Mouse (Mus musculus) layer of hippocampus, adult 8-10 months (tissue): Measurements from ENCODE around the gene Ankrd28. TPM values are rescaled to one million over a fixed set of nuclear protein-coding genes. Genes with fewer than 3 reads are reported as not detected.
A peak's percentile ranks its signal among the peaks of the same experiment; 100 is the strongest.

Experiments
- DNase-seq, 2 experiments: peaks; one replicate each; pipeline ENCODE4 v3.0.0; 2022; ENCODE audit warnings: low spot score in 2 of 2
- total RNA-seq, 4 experiments: library from RNA; stranded (reverse); gene quantifications; 2 replicates each; pipeline ENCODE4 v1.2.4; 2022

Ankrd28 gene
- total RNA-seq, 4 experiments from 2014 or later = 54.0 to 65.1 (median 59.0) TPM

DNA sequence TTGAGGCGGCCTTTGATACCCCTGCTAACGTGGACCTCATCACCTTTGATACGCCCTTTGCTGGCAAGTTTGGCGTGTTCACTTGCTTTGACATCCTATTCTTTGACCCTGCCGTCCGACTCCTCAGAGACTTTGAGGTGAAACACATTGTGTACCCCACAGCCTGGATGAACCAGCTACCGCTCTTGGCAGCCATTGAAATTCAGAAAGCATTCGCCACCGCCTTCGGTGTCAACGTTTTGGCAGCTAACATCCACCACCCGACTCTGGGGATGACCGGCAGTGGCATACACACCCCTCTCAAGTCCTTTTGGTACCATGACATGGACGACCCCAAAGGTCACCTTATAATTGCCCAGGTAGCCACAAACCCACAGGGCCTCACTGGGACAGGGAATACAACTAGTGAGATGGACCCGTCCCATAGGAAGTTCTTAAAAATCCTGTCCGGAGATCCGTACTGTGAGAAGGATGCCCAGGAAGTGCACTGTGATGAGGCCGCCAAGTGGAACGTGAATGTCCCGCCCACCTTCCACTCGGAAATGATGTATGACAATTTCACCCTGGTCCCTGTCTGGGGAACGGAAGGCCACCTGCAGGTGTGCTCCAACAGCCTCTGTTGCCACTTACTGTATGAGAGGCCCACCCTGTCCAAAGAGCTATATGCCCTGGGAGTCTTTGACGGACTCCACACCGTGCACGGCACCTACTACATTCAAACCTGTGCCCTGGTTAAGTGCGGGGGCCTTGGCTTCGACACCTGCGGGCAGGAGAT lies 163.3 kb downstream of the Ankrd28 start:
- no peak for DNase-seq

DNA sequence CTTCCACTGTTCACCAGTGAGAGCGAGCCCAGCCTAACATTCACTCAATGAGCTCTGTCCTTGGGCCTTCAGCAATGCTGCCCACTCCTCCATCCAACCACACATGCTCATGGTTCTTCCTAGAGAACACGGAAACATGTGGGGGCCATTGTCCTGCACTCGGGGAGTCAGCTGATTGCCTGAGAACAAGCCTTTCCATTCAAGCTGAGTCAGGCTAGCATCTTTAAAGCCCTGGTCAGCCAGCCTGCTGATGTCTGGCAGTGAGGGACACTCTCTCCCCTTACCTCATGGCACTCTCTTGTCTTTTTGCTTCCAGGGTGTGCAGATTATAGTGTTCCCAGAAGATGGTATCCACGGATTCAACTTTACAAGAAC lies 164.9 kb downstream of the Ankrd28 start:
- peak in 1 of 2 experiments; percentile 24 for DNase-seq

GRCm38 (mm10) chr14:31664903-31665565 lies 165.4 kb downstream of the Ankrd28 start:
- no peak for DNase-seq

DNA sequence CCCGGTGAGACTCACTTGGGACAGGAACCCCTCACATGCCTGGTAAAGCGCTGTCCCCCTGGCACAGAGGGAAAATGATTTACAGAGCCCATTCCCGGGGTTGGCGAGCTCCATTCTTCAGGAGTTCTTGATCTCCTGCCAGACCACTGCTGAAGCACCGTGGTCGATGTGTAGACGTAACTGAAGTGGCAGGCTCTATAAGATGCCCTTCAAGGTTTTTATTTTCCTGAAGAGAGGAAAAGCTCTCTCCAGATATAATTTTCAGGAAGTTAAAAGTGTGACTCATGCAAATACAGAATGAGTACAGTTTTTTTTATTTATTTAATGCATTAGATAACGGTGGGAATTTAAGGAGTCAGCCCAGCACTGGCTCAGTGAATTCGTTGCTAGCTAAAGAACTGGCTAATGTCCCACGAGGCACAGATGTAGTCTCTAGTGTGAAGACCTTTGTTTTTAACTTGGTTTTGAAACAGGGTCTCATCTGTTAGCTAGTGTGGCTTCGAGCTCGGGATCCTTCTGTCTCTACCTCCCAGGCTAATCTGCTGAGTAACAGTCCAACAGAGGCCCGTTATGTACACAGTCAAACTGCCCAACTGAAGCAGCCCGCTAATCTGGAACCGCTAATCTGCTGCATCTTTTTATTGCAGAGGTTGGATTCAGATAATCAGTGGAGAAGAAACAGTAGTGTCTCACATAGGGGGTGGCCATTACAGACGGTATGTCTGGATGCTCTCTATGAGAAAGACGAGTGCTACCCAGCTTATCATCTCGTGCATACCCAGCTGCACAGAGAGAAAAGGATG lies 166.2 kb downstream of the Ankrd28 start:
- peak in 1 of 2 experiments; percentile 31 for DNase-seq

- DNase-seq = no peak
Observed at GRCm38 (mm10) chr14:31663376-31664099, 166.9 kb downstream of the Ankrd28 start.

GRCm38 (mm10) chr14:31662555-31663211 lies 167.8 kb downstream of the Ankrd28 start:
- peak; percentile 38 to 44 for DNase-seq

DNA sequence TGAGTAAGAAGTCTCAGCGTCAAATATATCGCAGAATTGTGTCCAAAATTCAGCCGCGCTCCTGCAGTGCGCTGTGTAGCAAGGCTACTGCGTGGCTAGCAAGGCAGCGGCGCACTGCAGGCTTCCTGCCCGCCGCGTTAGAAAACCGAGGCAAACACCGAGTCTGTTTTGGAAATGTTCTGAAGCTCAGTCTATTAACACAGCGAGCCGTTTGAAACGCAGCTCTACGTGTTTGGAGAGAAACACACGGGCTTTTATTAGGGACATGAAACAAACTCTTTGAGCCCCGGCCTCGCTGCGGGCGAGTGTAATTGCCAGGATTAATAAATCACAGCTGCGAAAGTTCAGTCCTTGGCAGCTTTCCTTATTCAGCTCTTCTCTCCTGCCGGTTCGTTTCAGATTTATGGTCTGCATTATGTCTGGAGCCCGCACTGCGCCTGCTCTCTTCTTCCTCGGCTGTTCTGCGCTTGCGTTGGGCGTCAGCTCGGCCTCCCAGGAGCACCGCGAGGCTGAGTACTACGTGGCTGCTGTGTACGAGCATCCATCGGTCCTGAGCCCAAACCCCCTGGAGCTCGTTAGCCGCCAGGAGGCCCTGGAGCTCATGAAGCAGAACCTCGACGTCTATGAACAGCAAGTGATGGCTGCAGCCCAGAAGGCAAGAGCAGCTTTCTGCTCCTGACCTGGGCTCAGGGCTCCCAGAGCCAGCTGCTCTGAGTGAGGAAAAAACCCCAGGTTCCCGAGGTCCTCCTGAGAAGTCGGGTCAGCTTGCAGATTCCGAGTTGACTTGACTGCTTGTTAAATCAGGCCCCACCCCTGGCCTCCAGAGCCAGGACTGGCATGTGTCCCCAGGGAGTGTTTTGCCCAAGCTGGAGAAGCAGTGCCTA lies 168.5 kb downstream of the Ankrd28 start:
- DNase-seq = peak; percentile 91 to 92

DNA sequence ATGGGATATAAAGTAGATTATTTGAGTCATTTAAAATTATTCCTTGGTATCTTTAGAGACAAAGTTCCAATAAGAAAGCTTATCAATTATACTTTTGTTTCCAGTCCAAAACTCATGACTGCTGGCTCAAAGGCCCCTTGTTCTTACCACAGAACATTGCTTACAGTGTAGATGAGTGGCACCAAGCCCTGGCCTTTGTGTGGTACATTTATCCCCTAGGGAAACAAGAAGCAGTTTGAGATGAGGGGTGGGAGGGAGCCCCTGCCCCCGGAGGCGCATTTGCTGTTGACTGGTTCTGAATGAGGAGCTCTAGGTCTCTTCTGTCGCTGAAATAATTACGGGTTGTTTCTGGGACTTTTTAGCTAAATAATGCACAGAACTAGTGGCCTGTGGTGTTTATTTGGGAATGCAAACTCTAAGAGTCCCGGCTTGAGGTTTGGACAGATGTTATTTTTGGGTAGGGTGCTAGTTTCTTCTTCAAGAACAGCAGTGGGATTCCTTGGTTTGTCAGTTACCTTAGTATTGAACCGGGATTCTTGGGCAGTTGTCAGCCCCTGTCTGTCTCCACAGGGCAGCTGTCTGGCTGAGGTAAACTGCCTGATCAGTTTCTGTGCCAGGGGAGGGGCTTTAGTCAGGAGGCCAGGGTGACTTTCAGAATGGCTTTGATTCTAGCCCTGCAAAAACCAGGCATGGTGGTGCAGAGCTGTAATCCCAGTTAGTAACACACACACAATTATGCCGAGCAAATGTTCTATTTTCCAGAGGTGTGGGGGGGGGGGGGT lies 169.9 kb downstream of the Ankrd28 start:
- DNase-seq = peak; percentile 50 to 52

DNA sequence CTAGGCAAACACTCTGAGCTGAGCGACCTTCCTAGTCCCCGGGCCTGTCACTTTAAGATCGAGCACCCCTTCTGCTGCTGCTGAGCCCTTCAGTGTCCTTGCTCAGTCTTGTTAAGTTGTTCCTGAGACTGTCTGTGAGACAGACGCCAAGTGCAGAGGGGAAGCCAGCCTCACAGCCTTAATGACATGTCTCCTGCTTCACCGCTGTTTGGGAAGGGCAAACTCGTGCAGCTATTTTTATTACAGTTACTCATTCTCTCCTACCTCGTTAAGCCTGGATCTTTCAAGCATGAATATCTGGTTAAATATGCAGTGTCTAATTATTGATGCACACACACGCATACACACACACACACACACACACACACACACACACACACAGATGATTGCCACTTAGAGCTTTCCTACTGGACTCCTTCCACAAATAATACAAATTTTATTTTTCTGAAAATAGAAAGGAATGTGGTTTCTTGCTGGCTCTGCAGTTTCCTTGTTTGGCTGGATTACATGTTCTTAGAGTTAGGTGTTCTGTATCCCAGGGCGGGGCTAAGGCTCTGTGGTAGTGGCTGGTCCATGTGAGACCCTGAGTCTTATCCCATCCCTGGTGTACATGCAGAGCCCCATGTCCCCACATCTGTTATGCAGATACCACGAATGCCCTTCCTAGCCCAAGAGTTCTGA lies 170.8 kb downstream of the Ankrd28 start:
- peak; percentile 34 to 37 for DNase-seq

DNA sequence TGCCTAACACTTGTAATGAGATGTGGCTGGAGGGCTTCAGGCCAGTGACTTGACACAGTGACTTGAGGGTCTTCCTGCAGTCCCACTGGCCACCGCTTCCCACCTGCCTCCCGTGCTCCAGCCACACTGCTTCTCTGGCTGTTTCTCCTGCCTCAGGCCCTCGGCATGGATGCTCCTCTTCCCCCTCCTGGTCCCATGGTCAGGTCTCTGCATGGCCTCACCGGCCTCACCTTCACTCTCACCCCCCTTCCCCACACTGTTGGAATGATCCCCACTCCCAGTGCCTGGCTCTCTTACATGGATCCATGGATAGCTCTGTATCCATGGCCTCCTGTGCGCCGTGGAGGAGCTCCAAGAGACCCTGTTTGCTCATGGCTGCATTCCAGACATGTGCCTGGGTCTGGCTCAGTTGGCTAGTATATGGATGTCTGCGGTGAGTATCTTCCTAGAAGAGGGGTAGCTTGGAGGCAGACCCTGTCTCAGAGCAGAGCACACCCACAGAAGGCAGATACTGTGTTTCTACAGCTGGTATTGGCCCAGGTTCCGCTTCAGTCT lies 172.2 kb downstream of the Ankrd28 start:
- no peak for DNase-seq

DNA sequence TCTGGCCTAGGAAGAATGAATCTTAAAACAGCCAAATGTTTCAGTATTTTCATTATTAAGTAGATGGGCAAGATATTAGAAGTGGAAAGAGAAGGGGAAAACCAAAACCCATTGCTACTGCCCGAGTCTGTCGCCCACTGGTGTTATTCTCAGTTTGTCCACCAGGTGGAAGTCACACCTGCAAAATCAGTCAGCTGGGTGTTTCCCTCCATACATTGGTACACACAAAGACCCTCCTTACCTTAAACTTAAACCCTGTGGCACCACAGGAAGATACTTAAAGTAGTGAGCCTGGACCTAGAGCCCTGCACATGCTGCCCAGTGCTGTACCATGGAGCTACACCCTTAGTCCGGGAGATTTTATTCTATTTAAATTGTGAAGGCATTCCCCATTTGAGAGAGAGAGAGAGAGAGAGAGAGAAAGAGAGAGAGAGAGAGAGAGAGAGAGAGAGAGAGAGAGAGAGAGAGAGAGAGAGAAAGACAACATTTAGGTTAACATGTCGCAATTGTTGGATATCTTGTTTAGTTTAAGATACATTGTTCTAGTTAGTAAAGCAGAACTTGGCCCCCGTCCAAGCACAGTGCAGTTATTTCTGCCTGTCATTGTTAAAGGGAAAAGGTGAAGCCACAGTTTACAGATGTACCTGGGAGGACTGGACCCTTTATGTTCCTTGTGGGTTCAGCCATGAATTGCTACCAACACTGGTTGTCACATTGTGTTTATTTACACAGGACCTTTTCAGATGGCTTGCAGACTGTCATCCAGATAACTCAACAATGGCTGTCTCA lies 173.4 kb downstream of the Ankrd28 start:
- peak; percentile 49 to 84 for DNase-seq

- no peak for DNase-seq
Observed at GRCm38 (mm10) chr14:31656386-31656785, 174.1 kb downstream of the Ankrd28 start.

GRCm38 (mm10) chr14:31655406-31655805 lies 175.0 kb downstream of the Ankrd28 start:
- DNase-seq = no peak

DNA sequence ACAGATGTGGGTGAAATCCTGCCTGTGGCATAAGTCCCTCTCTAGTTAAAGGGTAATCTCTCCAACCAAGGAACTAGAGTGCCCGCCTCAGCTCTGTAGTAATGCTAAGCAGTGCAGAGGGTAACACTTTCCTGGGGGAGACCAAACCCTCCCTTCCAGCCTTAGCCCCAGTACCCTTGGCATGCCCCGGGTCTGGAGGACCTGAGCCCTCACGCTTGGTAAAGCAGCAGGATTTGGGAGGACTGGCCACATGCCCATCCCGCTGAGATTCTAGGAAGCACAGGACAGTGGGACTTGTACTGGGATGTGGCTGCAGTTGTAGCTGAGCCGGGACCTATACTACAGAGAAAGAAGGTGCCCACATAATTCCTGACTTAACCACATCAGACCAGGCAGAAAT lies 175.6 kb downstream of the Ankrd28 start:
- DNase-seq = no peak

GRCm38 (mm10) chr14:31653101-31653875 lies 177.2 kb downstream of the Ankrd28 start:
- no peak for DNase-seq

DNA sequence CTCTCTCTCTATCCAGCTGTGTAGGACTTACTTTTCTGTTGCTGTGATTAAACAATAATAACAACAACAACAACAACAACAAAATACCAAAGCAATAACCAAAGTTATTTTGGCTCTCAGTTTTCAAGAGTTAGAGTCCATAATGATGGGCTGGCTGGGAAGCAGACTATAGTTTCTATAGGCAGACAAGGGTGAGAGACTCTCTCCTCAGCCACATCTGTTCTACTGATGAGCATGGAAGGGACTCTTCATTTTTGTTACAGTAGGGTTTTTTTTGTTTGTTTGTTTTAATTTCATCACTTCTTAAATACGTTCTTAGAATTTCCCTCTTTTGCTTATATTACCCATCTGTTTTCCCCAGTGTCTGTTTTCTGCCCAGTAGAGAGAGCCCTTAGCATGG lies 177.8 kb downstream of the Ankrd28 start:
- no peak for DNase-seq

GRCm38 (mm10) chr14:31652106-31652505 lies 178.3 kb downstream of the Ankrd28 start:
- no peak for DNase-seq
